Mouse (Mus musculus) brain, embryonic 14.5 days (tissue): ENCODE data around the gene Cryba4.

Experiments used
- CTCF ChIP-seq: fragments of 200-500 bp; IDR thresholded peaks from 2 replicates; pipeline ENCODE4 v1.5.1; 2012; ENCODE audit warnings: inconsistent platforms, mild to moderate bottlenecking, moderate library complexity, borderline replicate concordance; ENCODE audit not compliant: insufficient read depth, insufficient read length; ENCODE audit errors: extremely low read depth
- POLR2A ChIP-seq: fragments of 200-500 bp; IDR thresholded peaks from 2 replicates; pipeline ENCODE4 v1.6.1; 2012; ENCODE audit warnings: mild to moderate bottlenecking, inconsistent platforms, borderline replicate concordance; ENCODE audit not compliant: poor library complexity, insufficient read depth, insufficient read length, severe bottlenecking; ENCODE audit errors: extremely low read depth

DNA sequence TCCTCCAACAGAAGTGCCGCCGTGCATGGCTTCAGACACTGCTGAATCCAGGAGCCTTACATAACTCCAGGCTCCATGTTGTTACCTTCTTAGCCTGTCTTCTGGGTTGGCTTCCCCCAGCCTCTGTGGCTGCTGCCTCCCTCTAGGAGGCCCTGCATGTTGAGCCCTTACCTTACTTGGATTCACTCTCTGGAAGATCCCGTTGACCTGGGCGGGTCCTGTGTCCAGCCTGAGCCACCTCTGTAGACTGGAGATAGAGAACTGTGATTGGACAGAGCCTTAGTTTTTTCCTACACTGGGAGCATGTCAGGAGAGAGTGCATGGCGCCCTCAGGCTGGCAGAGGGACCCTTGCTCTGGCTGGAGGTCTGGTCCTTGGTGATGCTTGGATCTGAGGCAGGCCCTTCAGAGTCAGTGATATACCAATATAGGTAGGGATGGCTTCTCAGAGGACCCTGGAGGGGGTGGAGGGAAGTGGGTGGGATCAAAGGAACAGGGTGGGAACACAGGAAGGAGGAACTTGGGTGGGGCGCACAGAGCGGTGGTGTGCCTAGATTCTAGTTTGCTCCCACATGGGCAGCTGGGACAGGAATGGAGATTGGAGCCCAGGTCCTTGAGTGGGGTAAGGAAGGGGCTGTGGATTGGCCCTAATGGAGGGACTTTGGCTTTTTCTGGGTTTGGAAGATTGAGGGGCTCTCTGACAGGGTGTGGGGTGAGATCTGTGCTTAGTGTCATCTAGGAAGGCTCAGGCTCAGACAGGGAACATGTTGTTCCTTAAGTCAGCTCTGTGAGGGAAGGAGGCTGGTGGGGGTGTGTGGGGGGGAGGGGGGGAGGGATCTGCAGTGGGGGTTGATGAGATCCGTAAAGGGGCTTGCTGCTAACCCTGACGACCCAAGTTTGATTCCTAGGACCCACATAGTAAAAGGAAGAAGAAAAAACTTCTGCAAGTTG lies 36.1 kb upstream of the Cryba4 start:
- TF ChIP-seq CTCF (no peak), POLR2A (no peak)
